Mouse (Mus musculus) right cerebral cortex, postnatal 4 days (tissue): ENCODE results near the gene Bend6.

Source experiments
- DNase-seq: peaks from one replicate; pipeline ENCODE4 v3.0.0-alpha.2; 2022

Bend6 gene

GRCm38 (mm10) chr1:33907421-33908190, at the start of gene Bend6:
TSS of gene Bend6 (minus strand) at chr1:33907816.
- peak; percentile 87 for DNase-seq

GRCm38 (mm10) chr1:33955626-33956025, 48.0 kb upstream of the Bend6 start:
- DNase-seq: no peak

GRCm38 (mm10) chr1:33948511-33948910, 40.9 kb upstream of the Bend6 start:
- no peak for DNase-seq

GRCm38 (mm10) chr1:33947838-33948237, 40.2 kb upstream of the Bend6 start:
- DNase-seq: no peak

GRCm38 (mm10) chr1:33946601-33947395, 39.2 kb upstream of the Bend6 start:
- DNase-seq: peak; percentile 64

- no peak for DNase-seq
These were observed 38.1 kb upstream of the Bend6 start for GRCm38 (mm10) chr1:33945756-33946155.

- no peak for DNase-seq
These were observed 37.5 kb upstream of the Bend6 start for GRCm38 (mm10) chr1:33944977-33945750.

- DNase-seq: no peak
These were observed 36.3 kb upstream of the Bend6 start for GRCm38 (mm10) chr1:33943943-33944342.

- DNase-seq: no peak
These were observed 35.0 kb upstream of the Bend6 start for GRCm38 (mm10) chr1:33942638-33943037.

- DNase-seq: no peak
These were observed 32.8 kb upstream of the Bend6 start for GRCm38 (mm10) chr1:33940364-33940928.

- no peak for DNase-seq
These were observed 32.2 kb upstream of the Bend6 start for GRCm38 (mm10) chr1:33939828-33940227.

- DNase-seq: no peak
These were observed 28.3 kb upstream of the Bend6 start for GRCm38 (mm10) chr1:33935946-33936345.

GRCm38 (mm10) chr1:33932845-33933499, 25.4 kb upstream of the Bend6 start:
- DNase-seq: no peak

GRCm38 (mm10) chr1:33932196-33932595, 24.6 kb upstream of the Bend6 start:
- DNase-seq: no peak

GRCm38 (mm10) chr1:33931791-33932190, 24.2 kb upstream of the Bend6 start:
- no peak for DNase-seq

- no peak for DNase-seq
These were observed 19.9 kb upstream of the Bend6 start for GRCm38 (mm10) chr1:33927466-33927865.

GRCm38 (mm10) chr1:33925283-33925682, 17.7 kb upstream of the Bend6 start:
- no peak for DNase-seq

- DNase-seq: no peak
These were observed 15.4 kb upstream of the Bend6 start for GRCm38 (mm10) chr1:33922975-33923374.

GRCm38 (mm10) chr1:33916554-33916953, 8.9 kb upstream of the Bend6 start:
- DNase-seq: no peak

GRCm38 (mm10) chr1:33911589-33911988, 4.0 kb upstream of the Bend6 start:
- no peak for DNase-seq

GRCm38 (mm10) chr1:33908191-33908962, 761 bp upstream of the Bend6 start, which contains the start of gene Dst:
TSS of gene Dst (plus strand) at chr1:33908225.
- no peak for DNase-seq

- peak; percentile 52 for DNase-seq
These were observed 689 bp downstream of the Bend6 start for GRCm38 (mm10) chr1:33906927-33907326.
